Mouse (Mus musculus) layer of hippocampus, adult 2 months (tissue): ENCODE data around the gene Sult3a1. TPM values are rescaled to one million over a fixed set of nuclear protein-coding genes. Genes with fewer than 3 reads are reported as not detected.
"Not testable (repeated sequence)": the region's sequence is repeated elsewhere in the genome, so short reads cannot be mapped to it uniquely, and the experiment has no call there.

Experiments used
- DNase-seq, 2 experiments: peaks; one replicate each; pipeline ENCODE4 v3.0.0; 2022; ENCODE audit warnings: low spot score in 2 of 2
- H3K27ac ChIP-seq: fragments of 200-600 bp; 2 replicates; pipeline ENCODE4 v1.8.1; 2022
- H3K4me3 ChIP-seq: fragments of 200-600 bp; 2 replicates; pipeline ENCODE4 v1.8.1; 2022; ENCODE audit warnings: mild to moderate bottlenecking
- CTCF ChIP-seq: fragments of 200-600 bp; conservative IDR thresholded peaks from 2 replicates; pipeline ENCODE4 v1.8.1; 2022; ENCODE audit warnings: antibody characterized with exemption, mild to moderate bottlenecking, moderate library complexity
- long read RNA-seq, 2 experiments: library from polyadenylated mRNA; stranded (forward); transcript quantifications; one replicate each; pipeline ENCODE4 v2.0.0; 2021; ENCODE audit warnings: borderline mapping rate in 2 of 2
- total RNA-seq, 2 experiments: library from RNA; stranded (reverse); gene quantifications; 2 replicates each; pipeline ENCODE4 v1.2.3; 2021

The Sult3a1 gene
- total RNA-seq, result not detected
- long read RNA-seq, experiment 1, result 0 reads
- long read RNA-seq, experiment 2, result 0 reads

GRCm38 (mm10) chr10:33857421-33857820, at the start of gene Sult3a1:
Gene Sult3a1, plus strand, starts transcription at chr10:33857721.
- no peak for DNase-seq
- Histone ChIP-seq H3K4me3 (no peak within 1 kb of the TSS), H3K27ac (no peak within 1 kb of the TSS)
- no peak for TF ChIP-seq CTCF

GRCm38 (mm10) chr10:33811807-33812206, 45.7 kb upstream of the Sult3a1 start:
- TF ChIP-seq CTCF, result no peak
- no peak overlapping the region for H3K4me3 ChIP-seq
- no peak overlapping the region for H3K27ac ChIP-seq
- DNase-seq, result no peak

GRCm38 (mm10) chr10:33814266-33814665, 43.3 kb upstream of the Sult3a1 start:
- TF ChIP-seq CTCF, result no peak
- H3K27ac ChIP-seq, result no peak overlapping the region
- DNase-seq, result no peak
- H3K4me3 ChIP-seq, result no peak overlapping the region

- DNase-seq, result no peak
- no peak overlapping the region for H3K27ac ChIP-seq
- TF ChIP-seq CTCF, result no peak
- no peak overlapping the region for H3K4me3 ChIP-seq
Measured at GRCm38 (mm10) chr10:33816923-33817322, 40.6 kb upstream of the Sult3a1 start.

- no peak for DNase-seq
- TF ChIP-seq CTCF, result no peak
- Histone ChIP-seq H3K4me3 (no peak overlapping the region), H3K27ac (no peak overlapping the region)
Measured at GRCm38 (mm10) chr10:33820892-33821291, 36.6 kb upstream of the Sult3a1 start.

- Histone ChIP-seq H3K27ac (no peak overlapping the region), H3K4me3 (no peak overlapping the region)
- no peak for DNase-seq
- no peak for TF ChIP-seq CTCF
Measured at GRCm38 (mm10) chr10:33865994-33866393, 8.5 kb downstream of the Sult3a1 start.

GRCm38 (mm10) chr10:33870441-33870840, 12.9 kb downstream of the Sult3a1 start:
- TF ChIP-seq CTCF, result no peak
- Histone ChIP-seq H3K4me3 (no peak overlapping the region), H3K27ac (no peak overlapping the region)
- no peak for DNase-seq

GRCm38 (mm10) chr10:33872672-33873398, 15.3 kb downstream of the Sult3a1 start:
- no peak for TF ChIP-seq CTCF
- no peak overlapping the region for H3K4me3 ChIP-seq
- H3K27ac ChIP-seq, result no peak overlapping the region
- no peak for DNase-seq

GRCm38 (mm10) chr10:33882411-33882810, 24.9 kb downstream of the Sult3a1 start:
- H3K4me3 ChIP-seq, H3K27ac ChIP-seq, DNase-seq: not testable (repeated sequence)

- not testable (repeated sequence) for H3K27ac ChIP-seq, DNase-seq, H3K4me3 ChIP-seq
Measured at GRCm38 (mm10) chr10:33901520-33901919, 44.0 kb downstream of the Sult3a1 start.

GRCm38 (mm10) chr10:33904530-33905481, 47.3 kb downstream of the Sult3a1 start, which contains the start of gene Rsph4a:
Gene Rsph4a, plus strand, starts transcription at chr10:33905111.
- peak; percentile 66 to 83 for DNase-seq
- no peak for TF ChIP-seq CTCF
- Histone ChIP-seq H3K27ac (no peak within 1 kb of the TSS), H3K4me3 (peak within 1 kb of the TSS; percentile 70)

- H3K27ac ChIP-seq, result no peak overlapping the region
- no peak for TF ChIP-seq CTCF
- no peak for DNase-seq
- H3K4me3 ChIP-seq, result peak overlapping the region; percentile 70
Measured at GRCm38 (mm10) chr10:33905489-33905888, 48.0 kb downstream of the Sult3a1 start.

Other genes with a start within 250 kb of the Sult3a1 start
- gene Clvs2, start 233.0 kb upstream of the Sult3a1 start, total RNA-seq, result 100 to 1,000 TPM in 1 of 2 experiments, 10 to 100 TPM in 1; 96.7 to 102 TPM
- gene Sult3a2, start 71.0 kb upstream of the Sult3a1 start, total RNA-seq, result 1 to 10 TPM; 1.3 to 1.6 TPM
- 1 to 10 TPM; 5.6 to 5.8 TPM for gene Rsph4a, start 47.4 kb downstream of the Sult3a1 start, total RNA-seq
- gene Zup1, start 93.5 kb downstream of the Sult3a1 start, total RNA-seq, result 10 to 100 TPM; 17.1 to 19.5 TPM
- gene Rwdd1, start 161.9 kb downstream of the Sult3a1 start, total RNA-seq, result 100 to 1,000 TPM in 1 of 2 experiments, 10 to 100 TPM in 1; 94.7 to 112 TPM
- gene Trappc3l, start 179.9 kb downstream of the Sult3a1 start, total RNA-seq, result under 1 TPM in 1 of 2 experiments, not detected in 1; 0.39 TPM
- gene Calhm4, start 186.6 kb downstream of the Sult3a1 start, total RNA-seq, result not detected
- 1 to 10 TPM; 3.9 to 4.7 TPM for gene Calhm5, start 238.8 kb downstream of the Sult3a1 start, total RNA-seq